Mouse (Mus musculus) neutrophil, adult 59 days (primary cell): ENCODE measurements around the gene Ndufa1. TPM values are rescaled to one million over a fixed set of nuclear protein-coding genes. Genes with fewer than 3 reads are reported as not detected.

Experiments
- total RNA-seq, 2 experiments: library from RNA; stranded (reverse); gene quantifications; 1 replicate in 1 of 2; 2 replicates in 1 of 2; pipeline ENCODE4 v1.2.4; 2023

Ndufa1 gene
- total RNA-seq: 100 to 1,000 TPM; 109 to 125 TPM

GRCm38 (mm10) chrX:37191105-37191743 is at the start of gene Ndufa1, which contains the start of gene Rnf113a1:
Gene Ndufa1 (minus strand): TSS chrX:37191163.
Gene Rnf113a1 (plus strand): TSS chrX:37191245.

GRCm38 (mm10) chrX:37222158-37222557 is 31.2 kb upstream of the Ndufa1 start, which contains the start of gene Rhox1:
Gene Rhox1 (minus strand): TSS chrX:37222258.

GRCm38 (mm10) chrX:37210941-37211340 is 20.0 kb upstream of the Ndufa1 start, which contains the start of gene Gm9:
Gene Gm9 (minus strand): TSS chrX:37211041.

GRCm38 (mm10) chrX:37168742-37169141 is 22.2 kb downstream of the Ndufa1 start, which contains the start of gene Akap14:
Gene Akap14 (minus strand): TSS chrX:37168842.

Other genes with a start within 250 kb of the Ndufa1 start
- gene Sept6, start 199.4 kb downstream of the Ndufa1 start, total RNA-seq: 10 to 100 TPM; 22.5 to 27.0 TPM
- gene Sowahd, start 142.3 kb downstream of the Ndufa1 start, total RNA-seq: under 1 TPM in 1 of 2 experiments, not detected in 1; 0.44 TPM
- 100 to 1,000 TPM; 356 to 442 TPM for gene Rpl39, start 105.8 kb downstream of the Ndufa1 start, total RNA-seq
- 10 to 100 TPM; 11.0 to 12.4 TPM for gene Upf3b, start 80.8 kb downstream of the Ndufa1 start, total RNA-seq
- 10 to 100 TPM; 10.7 to 14.5 TPM for gene Nkap, start 64.4 kb downstream of the Ndufa1 start, total RNA-seq
- gene Akap14, start 22.3 kb downstream of the Ndufa1 start, total RNA-seq: not detected
- 1 to 10 TPM; 4.0 to 4.7 TPM for gene Rnf113a1, start 82 bp upstream of the Ndufa1 start, total RNA-seq
- not detected for gene Gm9, start 19.9 kb upstream of the Ndufa1 start, total RNA-seq
- not detected for gene Rhox1, start 31.1 kb upstream of the Ndufa1 start, total RNA-seq
- not detected for gene Rhox2a, start 53.8 kb upstream of the Ndufa1 start, total RNA-seq
- gene Rhox3a, start 58.8 kb upstream of the Ndufa1 start, total RNA-seq: not detected
- not detected for gene Rhox4a, start 74.2 kb upstream of the Ndufa1 start, total RNA-seq
- gene Rhox3a2, start 188.9 kb upstream of the Ndufa1 start, total RNA-seq: not detected
- not detected for gene Rhox4a2, start 199.7 kb upstream of the Ndufa1 start, total RNA-seq
- gene Rhox2b, start 220.9 kb upstream of the Ndufa1 start, total RNA-seq: not detected
- gene Rhox4b, start 241.3 kb upstream of the Ndufa1 start, total RNA-seq: not detected